Mouse (Mus musculus) MEL (cell line): Measurements from ENCODE around the gene Tmem8.

Experiments used
- CTCF ChIP-seq, 3 experiments: IDR thresholded peaks in 2 of 3; conservative IDR thresholded peaks in 1 of 3; 2 replicates each; pipeline ENCODE4 v1.5.1; 2011 to 2012; ENCODE audit warnings: low read length in 3 of 3, low read depth in 2 of 3, mild to moderate bottlenecking in 2 of 3, improper control_type of control experiment in 1 of 3, inconsistent platforms in 1 of 3, mixed read lengths in 1 of 3, moderate library complexity in 1 of 3; ENCODE audit not compliant: control insufficient read depth in 1 of 3, insufficient read depth in 1 of 3, poor library complexity in 1 of 3, severe bottlenecking in 1 of 3
- EP300 ChIP-seq, 2 experiments: IDR thresholded peaks; 2 replicates each; pipeline ENCODE4 v1.6.1; 2011; ENCODE audit warnings: improper control_type of control experiment in 2 of 2, low read length in 2 of 2, low read depth in 1 of 2, mild to moderate bottlenecking in 1 of 2
- KAT2A ChIP-seq: conservative IDR thresholded peaks from 2 replicates; pipeline ENCODE4 v1.6.1; 2012; ENCODE audit warnings: low read depth, low read length, improper control_type of control experiment, inconsistent platforms

GRCm38 (mm10) chr17:26100166-26100565 is 12.9 kb upstream of the Tmem8 start:
- TF ChIP-seq KAT2A, result no peak
- TF ChIP-seq CTCF (IDR thresholded peaks at IDR 0.05 in 2 of 3, conservative IDR thresholded peaks at IDR 0.05 in 1 of 3; ENCODE audit: control insufficient read depth in 1 of 3, insufficient read depth in 1 of 3, low read depth in 2 of 3, low read length in 3 of 3, poor library complexity in 1 of 3, severe bottlenecking in 1 of 3), result no peak
- no peak for TF ChIP-seq EP300 (IDR thresholded peaks at IDR 0.05; ENCODE audit: low read depth in 1 of 2, low read length in 2 of 2)
